Mouse (Mus musculus) NIH3T3 (cell line): ENCODE results near the gene Tmed1.
"Not testable (repeated sequence)": the region's sequence is repeated elsewhere in the genome, so short reads cannot be mapped to it uniquely, and the experiment has no call there.

Source experiments
- DNase-seq: peaks from one replicate; pipeline ENCODE4 v3.0.0-alpha.2; 2012; ENCODE audit warnings: low read depth

Gene Tmed1

DNA sequence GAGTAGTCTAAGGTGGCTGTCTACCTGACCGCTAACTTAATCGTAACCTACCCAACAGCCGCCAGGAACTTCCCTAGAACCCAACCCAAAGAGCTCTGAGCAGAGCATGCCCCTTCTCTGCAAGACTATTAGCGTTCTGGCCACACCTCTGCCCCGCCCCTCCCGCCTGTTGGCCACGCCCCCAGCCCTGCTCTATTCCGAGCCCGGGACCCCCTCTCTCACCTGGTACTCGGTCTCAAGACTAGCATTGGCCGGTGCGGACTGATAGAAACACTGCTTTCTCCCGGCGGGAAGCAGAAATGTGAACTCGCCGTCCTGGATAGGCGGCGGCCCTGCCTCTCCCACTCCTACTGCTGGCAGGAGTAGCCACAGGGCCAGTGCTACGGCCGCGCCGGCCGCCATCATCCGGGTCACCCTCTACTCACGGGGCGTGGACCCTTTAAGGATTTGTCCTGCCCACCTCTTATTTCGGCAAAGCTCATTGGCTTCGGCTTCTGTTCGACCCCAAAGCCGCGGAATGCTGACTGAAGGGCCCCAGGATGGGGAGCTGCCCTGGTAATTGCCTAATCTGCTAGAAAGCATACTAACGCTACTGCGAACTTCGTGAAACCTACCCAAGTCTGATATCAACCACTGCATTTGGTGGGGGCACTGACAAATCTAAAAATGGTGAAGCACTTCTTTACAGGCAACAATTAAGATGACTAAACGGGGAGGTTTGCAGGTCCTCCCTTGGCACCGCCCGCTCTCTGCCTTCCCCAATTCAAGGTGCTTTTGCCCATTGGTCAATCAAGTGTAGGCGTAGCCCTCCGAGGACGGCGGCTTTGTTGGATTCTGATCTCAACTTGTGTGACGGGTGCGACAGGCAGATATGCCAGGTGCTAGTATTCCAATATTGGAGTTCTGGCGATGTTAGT, at the start of gene Tmed1:
TSS of gene Tmed1 (minus strand) at position 481 of the 917 bp plus-strand sequence.
- peak; percentile 94 for DNase-seq

GRCm38 (mm10) chr9:21559151-21559550, 49.1 kb upstream of the Tmed1 start:
- no peak for DNase-seq

GRCm38 (mm10) chr9:21558366-21558765, 48.3 kb upstream of the Tmed1 start:
- DNase-seq = no peak

- no peak for DNase-seq
These were observed 47.5 kb upstream of the Tmed1 start for GRCm38 (mm10) chr9:21557556-21557955.

- no peak for DNase-seq
These were observed 46.9 kb upstream of the Tmed1 start for GRCm38 (mm10) chr9:21556996-21557395.

DNA sequence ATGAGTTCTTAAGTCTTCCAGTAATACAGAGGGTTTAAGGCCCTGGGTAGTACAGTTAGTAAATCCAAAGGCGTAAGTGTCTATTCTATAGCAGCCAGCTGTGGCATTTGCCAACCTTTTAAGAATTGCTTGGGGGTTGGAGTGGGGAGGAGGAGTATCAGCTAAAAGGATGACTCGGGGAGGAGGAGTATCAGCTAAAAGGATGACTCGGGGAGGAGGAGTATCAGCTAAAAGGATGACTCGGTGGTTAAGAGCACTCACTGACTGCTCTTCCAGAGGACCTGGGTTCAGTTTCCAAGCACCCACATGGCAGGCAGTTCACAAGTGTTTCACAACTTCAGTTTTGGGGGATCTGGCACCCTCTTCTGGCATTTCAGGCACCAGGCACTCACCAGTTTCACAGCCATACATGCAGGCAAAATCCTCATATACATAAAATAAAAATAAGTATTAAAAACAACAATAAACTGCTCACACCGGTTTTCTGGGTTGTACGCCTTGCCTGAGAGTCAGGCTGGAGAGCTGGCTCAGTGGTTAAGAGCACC, 45.2 kb upstream of the Tmed1 start:
- DNase-seq = peak; percentile 23

GRCm38 (mm10) chr9:21553607-21554273, 43.7 kb upstream of the Tmed1 start:
- DNase-seq = no peak

DNA sequence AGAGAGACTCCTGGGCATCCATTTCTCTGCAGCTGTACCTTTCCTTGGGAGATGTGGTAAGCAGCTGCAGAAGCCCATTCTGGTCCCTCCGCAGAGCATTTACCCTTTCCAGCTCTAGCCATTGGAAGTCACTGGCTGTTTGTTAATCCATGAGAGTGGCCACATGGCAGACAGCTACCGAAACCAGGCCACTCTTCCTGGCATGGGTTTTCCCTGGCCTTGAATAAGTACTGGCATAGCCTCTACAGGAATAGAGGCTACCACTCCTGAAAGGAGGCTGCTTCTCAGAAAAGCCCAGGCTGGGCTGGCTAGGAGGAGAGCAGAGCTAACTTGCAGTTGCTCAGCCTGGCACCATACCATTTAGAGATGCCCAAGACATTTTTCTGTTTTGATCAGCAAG, 41.0 kb upstream of the Tmed1 start:
- DNase-seq = no peak

- DNase-seq = peak; percentile 66
These were observed 37.3 kb upstream of the Tmed1 start for GRCm38 (mm10) chr9:21547075-21547941.

- DNase-seq = no peak
These were observed 36.7 kb upstream of the Tmed1 start, which contains the start of gene Carm1 for GRCm38 (mm10) chr9:21546789-21547074. Carm1 (plus strand) TSS chr9:21546894.

- DNase-seq = peak; percentile 98
These were observed 36.1 kb upstream of the Tmed1 start for GRCm38 (mm10) chr9:21545916-21546788.

DNA sequence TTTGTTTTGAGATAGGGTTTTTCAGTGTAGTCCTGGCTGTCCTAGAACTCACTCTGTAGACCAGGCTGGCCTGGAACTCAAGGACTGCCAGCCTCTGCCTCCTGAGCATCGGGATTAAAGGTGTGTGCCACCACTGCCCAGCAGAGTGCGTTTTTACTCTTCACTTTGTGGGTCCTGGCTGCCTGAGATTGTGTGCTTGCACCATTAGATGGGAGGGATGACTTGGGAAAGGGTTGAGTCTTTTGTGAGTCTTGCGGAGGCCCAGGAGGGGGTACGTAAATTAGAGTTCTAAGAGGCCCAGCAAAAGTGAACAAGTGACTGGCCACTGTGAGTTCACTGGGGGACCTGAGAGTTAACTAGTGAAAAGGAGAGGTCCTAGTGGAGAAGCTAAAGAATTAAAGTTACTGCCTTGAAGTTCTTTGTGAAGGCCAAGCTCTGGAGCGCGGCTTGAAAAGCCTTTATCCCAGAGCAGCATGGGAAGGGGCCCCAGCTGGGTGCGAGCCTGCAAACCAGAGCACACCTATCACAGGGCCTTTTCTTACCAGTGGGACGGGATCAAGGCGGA, 35.4 kb upstream of the Tmed1 start:
- no peak for DNase-seq

GRCm38 (mm10) chr9:21542001-21542400, 31.9 kb upstream of the Tmed1 start:
- not testable (repeated sequence) for DNase-seq

GRCm38 (mm10) chr9:21539981-21540753, 30.1 kb upstream of the Tmed1 start:
- DNase-seq = no peak

- DNase-seq = no peak
These were observed 27.0 kb upstream of the Tmed1 start for GRCm38 (mm10) chr9:21537009-21537408.

GRCm38 (mm10) chr9:21536501-21536900, 26.4 kb upstream of the Tmed1 start:
- no peak for DNase-seq

DNA sequence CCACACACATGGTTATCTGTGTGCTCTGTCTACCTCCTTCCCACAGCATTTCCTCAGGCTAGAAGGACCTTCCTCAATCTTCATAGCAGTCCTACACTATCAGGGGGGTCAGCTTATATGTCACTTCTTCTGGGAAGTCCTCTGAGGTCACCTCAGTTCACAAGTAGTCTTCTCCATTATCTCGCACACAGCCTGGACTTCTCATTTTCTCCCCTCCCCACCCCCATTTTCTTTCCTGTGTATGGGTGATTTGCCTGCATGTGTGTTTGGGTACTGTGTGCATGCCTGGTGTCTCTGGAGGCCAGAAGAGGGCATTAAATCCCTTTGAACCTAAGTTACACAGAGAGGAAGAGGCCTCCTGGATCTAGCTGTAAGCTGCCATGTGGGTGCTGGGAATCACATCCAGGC, 17.9 kb upstream of the Tmed1 start:
- no peak for DNase-seq

DNA sequence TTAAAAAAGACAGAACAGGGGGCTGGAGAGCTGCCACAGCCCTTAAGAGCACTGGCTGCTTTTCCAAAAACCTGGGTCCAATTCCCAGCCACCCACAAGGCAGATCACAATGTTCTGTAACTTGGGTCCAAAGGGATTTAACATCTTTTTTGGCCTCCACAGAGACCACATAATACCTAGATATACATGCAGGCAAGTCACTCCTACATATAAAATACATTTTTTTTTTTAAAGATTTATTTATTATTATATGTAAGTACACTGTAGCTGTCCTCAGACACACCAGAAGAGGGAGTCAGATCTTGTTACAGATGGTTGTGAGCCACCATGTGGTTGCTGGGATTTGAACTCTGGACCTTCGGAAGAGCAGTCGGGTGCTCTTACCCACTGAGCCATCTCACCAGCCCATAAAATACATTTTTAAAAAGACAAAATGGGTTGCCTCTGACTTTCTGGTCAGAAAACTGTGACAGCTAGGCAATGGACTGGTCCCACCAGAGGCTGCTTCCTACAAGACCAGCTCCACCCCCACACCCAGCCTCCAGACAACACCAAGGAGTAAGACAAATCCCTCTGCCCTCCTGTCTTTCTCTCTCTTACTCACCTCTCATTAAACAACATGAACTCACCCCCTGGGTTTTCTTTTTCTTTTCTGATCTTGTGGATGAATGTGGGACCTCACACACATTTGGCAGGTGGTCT, 17.2 kb upstream of the Tmed1 start:
- no peak for DNase-seq

GRCm38 (mm10) chr9:21526634-21526944, 16.5 kb upstream of the Tmed1 start:
- DNase-seq = no peak
